Mouse (Mus musculus) midbrain, embryonic 13.5 days (tissue): ENCODE data around the gene Ehd4. TPM values are rescaled to one million over a fixed set of nuclear protein-coding genes. Genes with fewer than 3 reads are reported as not detected.

Source experiments
- polyA plus RNA-seq: library from polyadenylated mRNA; unstranded; fragments of >200 nt; fragmentation: Nextera tagmentation; extraction: Ambion mirVana; gene quantifications from 2 replicates; pipeline ENCODE4 v1.2.1, GENCODE M21; 2015

Gene Ehd4
- polyA plus RNA-seq, 1 experiment from 2014 or later, result 14.1 TPM

Other genes with a start within 250 kb of the Ehd4 start
- gene Mapkbp1, start 181.9 kb downstream of the Ehd4 start, polyA plus RNA-seq, result 5.3 and 6.0 TPM in 2 replicates
- gene Jmjd7, start 127.1 kb downstream of the Ehd4 start, polyA plus RNA-seq, result 26.0 and 26.5 TPM in 2 replicates
- gene Gm28042, start 127.1 kb downstream of the Ehd4 start, polyA plus RNA-seq, result 5.7 and 5.8 TPM in 2 replicates
- gene Pla2g4b, start 121.2 kb downstream of the Ehd4 start, polyA plus RNA-seq, result 4.6 and 5.4 TPM in 2 replicates
- gene Pla2g4e, start 90.7 kb upstream of the Ehd4 start, polyA plus RNA-seq, result 1.3 and 1.5 TPM in 2 replicates
- gene Pla2g4d, start 134.6 kb upstream of the Ehd4 start, polyA plus RNA-seq, result not detected in 2 replicates
- gene Pla2g4f, start 159.6 kb upstream of the Ehd4 start, polyA plus RNA-seq, result not detected in 2 replicates
- 47.9 and 49.4 TPM in 2 replicates for gene Vps39, start 198.5 kb upstream of the Ehd4 start, polyA plus RNA-seq
- 9.4 and 9.5 TPM in 2 replicates for gene Ganc, start 249.3 kb upstream of the Ehd4 start, polyA plus RNA-seq
- 7.7 and 10.2 TPM in 2 replicates for gene Tmem87a, start 249.5 kb upstream of the Ehd4 start, polyA plus RNA-seq